Mouse (Mus musculus) heart, embryonic 16.5 days (tissue): ENCODE data around the gene Gnb1l. TPM values are rescaled to one million over a fixed set of nuclear protein-coding genes. Genes with fewer than 3 reads are reported as not detected.

Experiments used
- ATAC-seq: fragments of 200-750 bp; cut with Nextera tagmentation; replicated peaks from 2 replicates; pipeline ENCODE4 v1.8.0; 2017; ENCODE audit warnings: moderate number of reproducible peaks; ENCODE audit not compliant: insufficient read depth, low FRiP score; ENCODE audit errors: extremely low read depth
- H3K27ac ChIP-seq: fragments of 300-500 bp; sonication (generic); 2 replicates; pipeline ENCODE4 v1.5.1; 2014; ENCODE audit warnings: mild to moderate bottlenecking, low read length, control low read depth, moderate library complexity
- H3K27me3 ChIP-seq: fragments of 300-500 bp; sonication (generic); 2 replicates; pipeline ENCODE4 v1.6.1; 2014; ENCODE audit warnings: low read length, mixed read lengths; ENCODE audit not compliant: control insufficient read depth, insufficient read depth
- H3K36me3 ChIP-seq: fragments of 300-500 bp; sonication (generic); 2 replicates; pipeline ENCODE4 v1.6.1; 2014; ENCODE audit not compliant: control insufficient read depth, insufficient read depth
- H3K4me1 ChIP-seq: fragments of 300-500 bp; sonication (generic); 2 replicates; pipeline ENCODE4 v1.6.1; 2014; ENCODE audit warnings: low read length, mixed read lengths; ENCODE audit not compliant: control insufficient read depth, insufficient read depth
- H3K4me2 ChIP-seq: fragments of 300-500 bp; sonication (generic); 2 replicates; pipeline ENCODE4 v1.6.1; 2014; ENCODE audit warnings: low read depth, mild to moderate bottlenecking, control low read depth, low read length
- H3K4me3 ChIP-seq: fragments of 300-500 bp; sonication (generic); 2 replicates; pipeline ENCODE4 v1.5.1; 2014; ENCODE audit warnings: mild to moderate bottlenecking, control low read depth, low read length
- H3K9ac ChIP-seq: fragments of 300-500 bp; sonication (generic); 2 replicates; pipeline ENCODE4 v1.6.1; 2014; ENCODE audit warnings: low read length, control low read depth
- H3K9me3 ChIP-seq: fragments of 300-500 bp; sonication (generic); replicated peaks from 2 replicates; pipeline ENCODE4 v1.6.1; 2016; ENCODE audit warnings: low read length; ENCODE audit not compliant: control insufficient read depth
- WGBS: fragments of 180-500 bp; shearing (Covaris S2); extraction: QIAGEN DNeasy Blood & Tissue Kit; methylation state at CpG from one replicate; pipeline ENCODE4 v1.1.7; 2014; 5-methylcytosine and 5-hydroxymethylcytosine counted together
- polyA plus RNA-seq: library from polyadenylated mRNA; unstranded; fragments of >200 nt; fragmentation: Nextera tagmentation; extraction: Ambion mirVana; gene quantifications from 2 replicates; pipeline ENCODE4 v1.2.1, GENCODE M21; 2015

The Gnb1l gene
- polyA plus RNA-seq, 1 experiment from 2014 or later = 12.7 TPM

DNA sequence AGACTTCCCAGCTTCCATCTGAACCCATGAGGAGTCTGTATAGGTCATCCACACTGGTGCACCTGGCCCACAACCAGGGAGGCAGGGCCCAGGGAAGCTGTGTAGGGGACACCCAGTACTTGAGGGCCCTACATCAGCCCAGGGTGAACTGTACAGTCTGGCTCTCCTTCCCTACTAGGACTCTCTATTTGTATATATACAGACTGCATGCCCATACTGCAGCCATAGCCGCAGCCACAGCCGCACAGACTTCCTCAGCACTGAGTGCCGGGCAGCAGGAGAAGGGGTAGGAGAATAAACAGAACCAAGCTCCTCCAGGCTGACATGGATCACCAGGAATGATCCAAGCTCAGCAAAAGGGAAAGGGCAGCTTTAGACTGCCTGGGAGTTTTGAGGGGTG lies 37.7 kb upstream of the Gnb1l start:
- ATAC-seq = no peak
- peaks cover 9% of the 10 kb centered on the region; the same call in 1 of the 2 replicates for H3K36me3 ChIP-seq
- H3K9ac ChIP-seq = no peak overlapping the region
- no peaks in the 10 kb centered on the region for H3K9me3 ChIP-seq
- WGBS = 86% methylated on average over 3 of the region's 3 CpGs
- no peak overlapping the region for H3K4me2 ChIP-seq
- no peaks in the 10 kb centered on the region for H3K27me3 ChIP-seq
- H3K4me3 ChIP-seq = no peak overlapping the region
- peak overlapping the region; percentile 51 for H3K27ac ChIP-seq
- H3K4me1 ChIP-seq = peaks cover 16% of the 10 kb centered on the region

DNA sequence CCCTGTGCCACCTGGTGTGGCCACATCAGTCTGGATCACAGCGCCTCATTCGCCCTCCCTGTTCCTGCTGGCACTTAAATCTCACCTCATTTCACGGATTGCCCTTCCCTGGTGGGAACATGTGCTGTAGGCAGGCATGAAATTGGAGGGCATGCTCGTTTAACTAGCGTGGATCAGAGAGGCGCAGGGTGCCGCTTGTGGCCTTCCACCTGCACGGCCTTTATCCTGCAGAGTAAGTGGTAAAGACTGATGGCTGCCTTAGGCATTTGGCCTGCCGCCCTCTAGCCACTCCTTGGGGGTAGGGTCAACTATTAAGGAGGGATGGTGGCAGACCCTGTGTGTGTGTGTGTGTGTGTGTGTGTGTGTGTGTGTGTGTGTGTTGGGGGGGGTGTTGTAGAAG lies 36.5 kb upstream of the Gnb1l start:
- Histone ChIP-seq H3K4me1 (peaks cover 16% of the 10 kb centered on the region), H3K9me3 (no peaks in the 10 kb centered on the region), H3K9ac (no peak overlapping the region), H3K36me3 (0 out of 2 replicates have a peak, but pooled peaks cover 4% of the 10 kb centered on the region), H3K27me3 (no peaks in the 10 kb centered on the region), H3K27ac (no peak overlapping the region), H3K4me2 (no peak overlapping the region), H3K4me3 (no peak overlapping the region)
- WGBS = 82% methylated on average over 9 of the region's 9 CpGs
- no peak for ATAC-seq

DNA sequence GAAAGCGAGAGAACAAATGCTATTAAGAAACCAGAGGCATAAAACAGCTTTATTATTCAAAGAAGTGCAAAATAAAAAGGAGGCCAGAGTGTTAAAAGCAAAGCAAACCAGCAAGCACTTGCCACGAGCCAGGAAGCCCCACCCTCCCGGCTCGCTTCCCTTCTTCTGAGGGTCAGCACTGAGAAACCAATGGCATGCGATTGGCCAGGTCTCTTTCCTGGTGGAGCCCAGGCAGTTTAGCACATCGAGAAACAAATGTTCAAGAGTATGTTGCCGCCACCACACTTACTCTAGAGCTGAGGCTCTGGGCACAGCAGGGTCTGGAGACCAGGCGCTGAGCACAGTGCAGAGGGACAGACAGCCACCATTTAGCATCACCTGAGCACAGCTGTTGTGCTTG lies 35.9 kb upstream of the Gnb1l start:
- H3K4me2 ChIP-seq = no peak overlapping the region
- WGBS = 53% methylated on average over 8 of the region's 8 CpGs
- H3K9me3 ChIP-seq = no peaks in the 10 kb centered on the region
- no peaks in the 10 kb centered on the region for H3K27me3 ChIP-seq
- no peak for ATAC-seq
- no peak overlapping the region for H3K9ac ChIP-seq
- peaks cover 16% of the 10 kb centered on the region for H3K4me1 ChIP-seq
- no peak overlapping the region for H3K4me3 ChIP-seq
- 0 out of 2 replicates have a peak, but pooled peaks cover 3% of the 10 kb centered on the region for H3K36me3 ChIP-seq
- H3K27ac ChIP-seq = no peak overlapping the region

DNA sequence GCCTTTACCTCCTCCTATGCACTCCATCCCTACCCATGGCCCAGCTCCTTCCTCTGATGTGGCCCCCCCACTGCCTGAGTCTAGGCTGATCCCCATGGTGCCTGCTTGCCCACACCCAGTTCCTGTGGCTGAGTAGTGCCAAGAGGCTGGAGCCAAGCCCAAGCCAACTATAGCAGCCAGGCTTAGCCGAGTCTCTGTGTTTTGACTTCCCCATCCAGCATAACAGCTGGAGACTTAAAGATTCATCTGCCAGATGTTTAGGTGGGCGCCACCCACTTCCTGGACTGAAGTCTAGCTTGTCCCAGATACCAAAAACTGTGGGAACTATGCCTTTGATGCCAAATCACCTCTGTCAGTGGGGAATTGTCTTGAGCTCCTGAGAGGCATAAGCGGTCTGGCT lies 34.2 kb upstream of the Gnb1l start:
- Histone ChIP-seq H3K4me1 (peaks cover 11% of the 10 kb centered on the region), H3K27ac (no peak overlapping the region), H3K9me3 (no peaks in the 10 kb centered on the region), H3K4me3 (no peak overlapping the region), H3K36me3 (peaks cover 3% of the 10 kb centered on the region; the same call in 1 of the 2 replicates), H3K9ac (no peak overlapping the region), H3K27me3 (no peaks in the 10 kb centered on the region), H3K4me2 (no peak overlapping the region)
- no peak; the same call in 1 of the 2 replicates for ATAC-seq
- 60% methylated on average over 3 of the region's 3 CpGs for WGBS

DNA sequence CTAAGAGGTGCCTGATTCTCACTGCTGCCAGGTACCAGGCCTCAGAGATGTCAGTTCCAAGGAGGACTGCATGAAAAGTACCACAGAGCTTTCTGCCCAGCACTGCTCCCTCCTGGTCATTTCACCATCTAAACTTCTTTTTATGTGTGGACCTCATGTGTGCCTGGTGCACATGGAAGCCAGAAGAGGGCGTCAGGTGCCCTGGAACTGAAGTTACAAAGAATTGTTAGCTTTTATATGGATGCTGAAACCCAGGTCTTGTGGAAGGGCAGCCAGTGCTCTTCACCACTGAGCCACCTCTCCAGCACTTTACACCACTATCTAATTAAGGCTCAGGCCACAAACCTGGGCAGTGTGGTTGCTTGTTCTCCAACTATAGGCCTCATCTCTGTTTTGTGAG lies 27.7 kb upstream of the Gnb1l start:
- 44% methylated on average over 1 of the region's 1 CpGs for WGBS
- no peak overlapping the region for H3K4me2 ChIP-seq
- H3K9me3 ChIP-seq = no peaks in the 10 kb centered on the region
- peaks cover 6% of the 10 kb centered on the region for H3K36me3 ChIP-seq
- H3K9ac ChIP-seq = no peak overlapping the region
- no peak overlapping the region for H3K4me3 ChIP-seq
- H3K4me1 ChIP-seq = no peaks in the 10 kb centered on the region
- ATAC-seq = no peak
- no peak overlapping the region for H3K27ac ChIP-seq
- H3K27me3 ChIP-seq = no peaks in the 10 kb centered on the region

DNA sequence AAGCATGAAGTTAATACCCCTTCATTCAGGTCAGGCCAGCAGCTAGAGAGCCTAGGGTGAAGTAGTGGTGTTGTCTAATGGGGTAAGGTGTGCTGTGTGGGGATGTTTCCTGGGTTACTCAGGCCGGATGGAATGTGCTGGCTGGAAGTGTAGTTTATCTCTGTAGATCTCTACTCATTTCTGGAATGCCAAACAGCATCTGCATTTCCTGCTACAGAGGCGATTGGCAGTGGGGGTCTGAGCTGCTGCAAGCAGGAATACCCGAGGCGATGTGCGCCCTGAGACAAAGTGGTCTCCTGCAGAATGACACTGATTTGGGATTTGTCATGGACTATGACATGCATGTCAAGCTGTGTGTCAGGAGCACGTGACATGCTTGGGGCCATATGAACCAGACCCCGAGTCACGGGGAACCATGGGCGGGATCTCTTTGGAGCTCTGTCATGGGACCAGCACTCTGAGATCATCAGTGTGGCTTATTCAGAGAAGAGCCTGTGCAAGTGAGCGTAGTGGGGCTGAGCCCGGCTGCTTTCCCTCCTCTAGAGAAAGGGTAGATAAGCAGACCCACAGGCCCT lies 27.0 kb upstream of the Gnb1l start:
- no peaks in the 10 kb centered on the region for H3K9me3 ChIP-seq
- H3K27me3 ChIP-seq = no peaks in the 10 kb centered on the region
- peaks cover 6% of the 10 kb centered on the region for H3K36me3 ChIP-seq
- H3K9ac ChIP-seq = no peak overlapping the region; the same call in 1 of the 2 replicates
- H3K4me3 ChIP-seq = no peak overlapping the region
- H3K4me2 ChIP-seq = no peak overlapping the region
- WGBS = 56% methylated on average over 11 of the region's 11 CpGs
- no peak overlapping the region for H3K27ac ChIP-seq
- ATAC-seq = no peak
- H3K4me1 ChIP-seq = no peaks in the 10 kb centered on the region

DNA sequence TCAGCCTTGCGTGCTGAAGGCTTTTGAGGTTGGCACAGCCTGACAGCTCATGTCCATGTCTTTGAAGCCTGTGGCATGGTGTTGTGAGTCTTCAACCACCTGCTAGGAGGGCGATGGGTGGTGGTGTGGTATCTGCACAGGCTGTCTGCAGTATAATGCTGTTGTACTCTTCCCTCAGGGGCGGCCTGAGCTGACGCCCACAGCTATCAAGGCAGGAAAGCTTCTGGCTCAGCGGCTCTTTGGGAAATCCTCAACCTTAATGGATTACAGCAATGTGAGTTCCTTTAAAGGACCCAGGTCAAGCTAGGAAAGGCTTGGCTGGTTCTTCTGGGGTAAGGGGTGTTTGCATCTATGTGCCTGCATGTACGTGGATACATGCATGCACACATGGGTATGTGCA lies 26.5 kb upstream of the Gnb1l start:
- WGBS = 72% methylated on average over 6 of the region's 6 CpGs
- Histone ChIP-seq H3K4me1 (no peaks in the 10 kb centered on the region), H3K27me3 (no peaks in the 10 kb centered on the region), H3K9ac (no peak overlapping the region), H3K36me3 (peaks cover 6% of the 10 kb centered on the region), H3K9me3 (no peaks in the 10 kb centered on the region), H3K4me2 (no peak overlapping the region), H3K4me3 (no peak overlapping the region), H3K27ac (no peak overlapping the region)
- no peak for ATAC-seq

DNA sequence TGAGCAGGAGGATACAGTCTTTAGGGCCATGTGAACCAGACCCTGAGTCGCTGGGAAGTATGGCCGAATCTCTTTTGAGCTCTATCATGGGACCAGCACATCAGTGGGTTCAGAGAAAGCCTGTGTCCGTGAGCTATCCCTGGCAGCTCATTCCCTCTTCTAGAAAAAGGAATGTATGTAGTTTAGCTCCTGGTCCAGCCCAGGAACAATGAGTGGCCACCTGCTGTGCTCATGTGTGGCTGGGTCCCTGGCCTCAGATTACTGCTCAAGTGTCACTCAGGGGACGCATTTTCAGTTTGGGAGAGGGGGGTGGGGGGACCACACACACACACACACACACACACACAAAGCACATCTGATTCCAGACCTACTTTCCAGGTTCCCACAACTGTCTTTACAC lies 26.1 kb upstream of the Gnb1l start:
- no peaks in the 10 kb centered on the region for H3K4me1 ChIP-seq
- no peaks in the 10 kb centered on the region for H3K27me3 ChIP-seq
- H3K36me3 ChIP-seq = peaks cover 6% of the 10 kb centered on the region
- no peak overlapping the region for H3K4me2 ChIP-seq
- no peak for ATAC-seq
- no peak overlapping the region for H3K27ac ChIP-seq
- H3K9me3 ChIP-seq = no peaks in the 10 kb centered on the region
- no peak overlapping the region for H3K9ac ChIP-seq
- 83% methylated on average over 4 of the region's 4 CpGs for WGBS
- H3K4me3 ChIP-seq = no peak overlapping the region

DNA sequence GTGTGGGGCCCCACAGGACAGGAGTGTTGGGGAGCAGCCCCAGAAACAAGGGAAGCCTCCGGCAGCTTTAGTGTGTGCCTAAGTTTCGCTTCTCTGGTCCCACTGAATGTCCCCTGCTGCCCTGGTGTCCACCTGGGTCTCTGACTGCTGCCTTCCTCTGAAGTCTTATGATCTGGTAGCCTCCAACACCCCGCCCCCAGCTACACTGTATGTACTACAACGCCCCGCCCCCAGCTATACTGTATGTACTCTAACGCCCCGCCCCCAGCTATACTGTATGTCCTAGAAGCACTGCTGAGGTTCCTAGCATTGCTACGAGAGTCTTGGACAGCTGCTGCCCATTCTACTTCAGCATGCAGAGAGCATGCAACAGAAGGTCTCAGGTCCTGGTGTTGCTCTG lies 25.5 kb upstream of the Gnb1l start:
- Histone ChIP-seq H3K9ac (no peak overlapping the region), H3K4me3 (no peak overlapping the region), H3K27me3 (no peaks in the 10 kb centered on the region), H3K4me2 (no peak overlapping the region), H3K9me3 (no peaks in the 10 kb centered on the region), H3K27ac (no peak overlapping the region), H3K4me1 (no peaks in the 10 kb centered on the region), H3K36me3 (peaks cover 6% of the 10 kb centered on the region)
- ATAC-seq = no peak
- 83% methylated on average over 8 of the region's 8 CpGs for WGBS
